Mouse (Mus musculus): ENCODE results near the gene Zfp367.
A peak's percentile ranks its signal among the peaks of the same experiment; 100 is the strongest.

The Zfp367 gene

GRCm38 (mm10) chr13:64154651-64155050 is 1.6 kb upstream of the Zfp367 start:
- no peak for DNase-seq (ENCODE audit: low read depth, low spot score)

- no peak for DNase-seq (ENCODE audit: low read depth, low spot score)
Observed at GRCm38 (mm10) chr13:64153751-64154267, 807 bp upstream of the Zfp367 start.

GRCm38 (mm10) chr13:64152671-64153082 is 325 bp downstream of the Zfp367 start:
- no peak for DNase-seq (ENCODE audit: low read depth, low spot score)

- DNase-seq (ENCODE audit: low read depth, low spot score), result no peak
Observed at GRCm38 (mm10) chr13:64152241-64152669, 747 bp downstream of the Zfp367 start.

GRCm38 (mm10) chr13:64150121-64150520 is 2.9 kb downstream of the Zfp367 start:
- no peak for DNase-seq (ENCODE audit: low read depth, low spot score)

GRCm38 (mm10) chr13:64129616-64130375 is 23.2 kb downstream of the Zfp367 start:
- DNase-seq (ENCODE audit: low read depth, low spot score), result no peak

- no peak for DNase-seq (ENCODE audit: low read depth, low spot score)
Observed at GRCm38 (mm10) chr13:64128858-64129615, 24.0 kb downstream of the Zfp367 start, which contains the start of gene Slc35d2. Gene Slc35d2, minus strand, starts transcription at chr13:64129368.

GRCm38 (mm10) chr13:64126316-64126715 is 26.7 kb downstream of the Zfp367 start:
- no peak for DNase-seq (ENCODE audit: low read depth, low spot score)

- DNase-seq (ENCODE audit: low read depth, low spot score), result no peak
Observed at GRCm38 (mm10) chr13:64124886-64125285, 28.1 kb downstream of the Zfp367 start.

- no peak for DNase-seq (ENCODE audit: low read depth, low spot score)
Observed at GRCm38 (mm10) chr13:64123491-64124188, 29.4 kb downstream of the Zfp367 start.

- DNase-seq (ENCODE audit: low read depth, low spot score), result no peak
Observed at GRCm38 (mm10) chr13:64120760-64121159, 32.2 kb downstream of the Zfp367 start.

- no peak for DNase-seq (ENCODE audit: low read depth, low spot score)
Observed at GRCm38 (mm10) chr13:64117442-64117841, 35.6 kb downstream of the Zfp367 start.

- DNase-seq (ENCODE audit: low read depth, low spot score), result no peak
Observed at GRCm38 (mm10) chr13:64110421-64110820, 42.6 kb downstream of the Zfp367 start.

GRCm38 (mm10) chr13:64108381-64108850 is 44.6 kb downstream of the Zfp367 start:
- no peak for DNase-seq (ENCODE audit: low read depth, low spot score)

GRCm38 (mm10) chr13:64107535-64107934 is 45.5 kb downstream of the Zfp367 start:
- no peak for DNase-seq (ENCODE audit: low read depth, low spot score)

- DNase-seq (ENCODE audit: low read depth, low spot score), result no peak
Observed at GRCm38 (mm10) chr13:64107105-64107504, 45.9 kb downstream of the Zfp367 start.

GRCm38 (mm10) chr13:64105690-64106089 is 47.3 kb downstream of the Zfp367 start:
- no peak for DNase-seq (ENCODE audit: low read depth, low spot score)

GRCm38 (mm10) chr13:64100186-64100585 is 52.8 kb downstream of the Zfp367 start:
- no peak for DNase-seq (ENCODE audit: low read depth, low spot score)

- DNase-seq (ENCODE audit: low read depth, low spot score), result no peak
Observed at GRCm38 (mm10) chr13:64098992-64099391, 54.0 kb downstream of the Zfp367 start.

GRCm38 (mm10) chr13:64093341-64093740 is 59.7 kb downstream of the Zfp367 start:
- peak; percentile 37 for DNase-seq (ENCODE audit: low read depth, low spot score)

GRCm38 (mm10) chr13:64092752-64093151 is 60.2 kb downstream of the Zfp367 start:
- DNase-seq (ENCODE audit: low read depth, low spot score), result no peak

GRCm38 (mm10) chr13:64092141-64092540 is 60.9 kb downstream of the Zfp367 start:
- DNase-seq (ENCODE audit: low read depth, low spot score), result no peak
